Mouse (Mus musculus) embryonic facial prominence, embryonic 11.5 days (tissue): ENCODE data around the gene Dock8. TPM values are rescaled to one million over a fixed set of nuclear protein-coding genes. Genes with fewer than 3 reads are reported as not detected.

Source experiments
- ATAC-seq: fragments of 200-750 bp; cut with Nextera tagmentation; replicated peaks from 2 replicates; pipeline ENCODE4 v1.8.0; 2017; ENCODE audit warnings: low read depth; ENCODE audit not compliant: insufficient number of reproducible peaks, low FRiP score, low TSS enrichment
- DNase-seq: peaks from one replicate; pipeline ENCODE4 v3.0.0-alpha.2; 2015; ENCODE audit warnings: low spot score
- H3K27ac ChIP-seq: fragments of 300-500 bp; sonication (generic); replicated peaks from 2 replicates; pipeline ENCODE4 v1.5.1; 2014; ENCODE audit warnings: mild to moderate bottlenecking, low read depth, low read length, control low read depth
- H3K27me3 ChIP-seq: fragments of 300-500 bp; sonication (generic); 2 replicates; pipeline ENCODE4 v1.6.1; 2014; ENCODE audit warnings: mild to moderate bottlenecking, low read length, moderate library complexity, mixed read lengths; ENCODE audit not compliant: control insufficient read depth, insufficient read depth
- H3K36me3 ChIP-seq: fragments of 300-500 bp; sonication (generic); replicated peaks from 2 replicates; pipeline ENCODE4 v1.6.1; 2014; ENCODE audit warnings: low read depth, mild to moderate bottlenecking, low read length, moderate library complexity, mixed read lengths; ENCODE audit not compliant: control insufficient read depth, insufficient read depth
- H3K4me1 ChIP-seq: fragments of 300-500 bp; sonication (generic); 2 replicates; pipeline ENCODE4 v1.6.1; 2014; ENCODE audit warnings: low read length, mixed read lengths; ENCODE audit not compliant: control insufficient read depth, insufficient read depth
- H3K4me2 ChIP-seq: fragments of 300-500 bp; sonication (generic); 2 replicates; pipeline ENCODE4 v1.6.1; 2014; ENCODE audit warnings: low read depth, mild to moderate bottlenecking, control low read depth, low read length, moderate library complexity
- H3K4me3 ChIP-seq: fragments of 300-500 bp; sonication (generic); 2 replicates; pipeline ENCODE4 v1.5.1; 2014; ENCODE audit warnings: low read depth, low read length, control low read depth
- H3K9ac ChIP-seq: fragments of 300-500 bp; sonication (generic); replicated peaks from 2 replicates; pipeline ENCODE4 v1.6.1; 2014; ENCODE audit warnings: mild to moderate bottlenecking, control low read depth, low read length
- H3K9me3 ChIP-seq: fragments of 300-500 bp; sonication (generic); replicated peaks from 2 replicates; pipeline ENCODE4 v1.6.1; 2016; ENCODE audit warnings: mild to moderate bottlenecking, low read length, inconsistent platforms, mixed read lengths; ENCODE audit not compliant: control insufficient read depth
- WGBS: fragments of 180-500 bp; shearing (Covaris S2); extraction: QIAGEN DNeasy Blood & Tissue Kit; methylation state at CpG from one replicate; pipeline ENCODE4 v1.1.7; 2014; 5-methylcytosine and 5-hydroxymethylcytosine counted together
- polyA plus RNA-seq: library from polyadenylated mRNA; unstranded; fragments of >200 nt; fragmentation: Nextera tagmentation; extraction: Ambion mirVana; gene quantifications from 2 replicates; pipeline ENCODE4 v1.2.1, GENCODE M21; 2014

Dock8 gene
- polyA plus RNA-seq, 1 experiment from 2014 or later, result 2.1 TPM

GRCm38 (mm10) chr19:25133959-25134358, 134.6 kb downstream of the Dock8 start:
- Histone ChIP-seq H3K27me3 (no peaks in the 10 kb centered on the region), H3K27ac (no peak overlapping the region), H3K9me3 (no peaks in the 10 kb centered on the region), H3K36me3 (no peaks in the 10 kb centered on the region), H3K9ac (no peak overlapping the region), H3K4me2 (no peak overlapping the region), H3K4me1 (no peaks in the 10 kb centered on the region), H3K4me3 (no peak overlapping the region)
- ATAC-seq, result no peak
- 87% methylated on average over 2 of the region's 2 CpGs for WGBS
- no peak for DNase-seq

- no peak for DNase-seq
- no peaks in the 10 kb centered on the region for H3K9me3 ChIP-seq
- no peaks in the 10 kb centered on the region for H3K36me3 ChIP-seq
- ATAC-seq, result no peak
- H3K27me3 ChIP-seq, result no peaks in the 10 kb centered on the region
- no peak overlapping the region for H3K9ac ChIP-seq
- no peaks in the 10 kb centered on the region for H3K4me1 ChIP-seq
- no peak overlapping the region for H3K4me2 ChIP-seq
- no peak overlapping the region for H3K4me3 ChIP-seq
- WGBS, result 70% methylated on average over 1 of the region's 1 CpGs
- no peak overlapping the region for H3K27ac ChIP-seq
Measured at GRCm38 (mm10) chr19:25136171-25136570, 136.8 kb downstream of the Dock8 start.

GRCm38 (mm10) chr19:25137907-25138820, 138.8 kb downstream of the Dock8 start:
- DNase-seq (no peak), ATAC-seq (no peak)
- H3K27me3 ChIP-seq, result no peaks in the 10 kb centered on the region
- H3K9ac ChIP-seq, result no peak overlapping the region
- H3K27ac ChIP-seq, result no peak overlapping the region
- H3K4me2 ChIP-seq, result no peak overlapping the region
- no peaks in the 10 kb centered on the region for H3K4me1 ChIP-seq
- WGBS, result 77% methylated on average over 16 of the region's 16 CpGs
- H3K36me3 ChIP-seq, result no peaks in the 10 kb centered on the region
- no peaks in the 10 kb centered on the region for H3K9me3 ChIP-seq
- no peak overlapping the region for H3K4me3 ChIP-seq

- DNase-seq (no peak), ATAC-seq (no peak)
- Histone ChIP-seq H3K9me3 (no peaks in the 10 kb centered on the region), H3K27me3 (no peaks in the 10 kb centered on the region), H3K4me3 (no peak overlapping the region), H3K36me3 (no peaks in the 10 kb centered on the region), H3K4me2 (no peak overlapping the region), H3K27ac (no peak overlapping the region), H3K4me1 (no peaks in the 10 kb centered on the region), H3K9ac (no peak overlapping the region)
- WGBS, result 49% methylated on average over 17 of the region's 17 CpGs
Measured at GRCm38 (mm10) chr19:25144110-25145028, 145.0 kb downstream of the Dock8 start.

- Histone ChIP-seq H3K4me1 (no peaks in the 10 kb centered on the region), H3K27me3 (no peaks in the 10 kb centered on the region), H3K27ac (no peak overlapping the region), H3K9ac (no peak overlapping the region), H3K36me3 (no peaks in the 10 kb centered on the region), H3K4me2 (no peak overlapping the region), H3K4me3 (no peak overlapping the region), H3K9me3 (no peaks in the 10 kb centered on the region)
- ATAC-seq (no peak), DNase-seq (no peak)
- 42% methylated on average over 5 of the region's 5 CpGs for WGBS
Measured at GRCm38 (mm10) chr19:25145116-25145515, 145.8 kb downstream of the Dock8 start.

- no peak for ATAC-seq
- 86% methylated on average over 4 of the region's 4 CpGs for WGBS
- H3K9me3 ChIP-seq, result no peaks in the 10 kb centered on the region
- no peak for DNase-seq
- no peak overlapping the region for H3K4me3 ChIP-seq
- H3K36me3 ChIP-seq, result no peaks in the 10 kb centered on the region
- H3K4me2 ChIP-seq, result no peak overlapping the region
- H3K27ac ChIP-seq, result no peak overlapping the region
- H3K27me3 ChIP-seq, result no peaks in the 10 kb centered on the region
- H3K9ac ChIP-seq, result no peak overlapping the region
- no peaks in the 10 kb centered on the region for H3K4me1 ChIP-seq
Measured at GRCm38 (mm10) chr19:25146122-25146521, 146.8 kb downstream of the Dock8 start.

- no peaks in the 10 kb centered on the region for H3K4me1 ChIP-seq
- H3K4me3 ChIP-seq, result no peak overlapping the region
- H3K9me3 ChIP-seq, result no peaks in the 10 kb centered on the region
- no peaks in the 10 kb centered on the region for H3K27me3 ChIP-seq
- no peak overlapping the region for H3K4me2 ChIP-seq
- 49% methylated on average over 8 of the region's 8 CpGs for WGBS
- H3K9ac ChIP-seq, result no peak overlapping the region
- H3K36me3 ChIP-seq, result no peaks in the 10 kb centered on the region
- no peak overlapping the region for H3K27ac ChIP-seq
- ATAC-seq, result no peak
- no peak for DNase-seq
Measured at GRCm38 (mm10) chr19:25149788-25150187, 150.5 kb downstream of the Dock8 start.
